Mouse (Mus musculus): ENCODE results near the gene Supt5.

DNA sequence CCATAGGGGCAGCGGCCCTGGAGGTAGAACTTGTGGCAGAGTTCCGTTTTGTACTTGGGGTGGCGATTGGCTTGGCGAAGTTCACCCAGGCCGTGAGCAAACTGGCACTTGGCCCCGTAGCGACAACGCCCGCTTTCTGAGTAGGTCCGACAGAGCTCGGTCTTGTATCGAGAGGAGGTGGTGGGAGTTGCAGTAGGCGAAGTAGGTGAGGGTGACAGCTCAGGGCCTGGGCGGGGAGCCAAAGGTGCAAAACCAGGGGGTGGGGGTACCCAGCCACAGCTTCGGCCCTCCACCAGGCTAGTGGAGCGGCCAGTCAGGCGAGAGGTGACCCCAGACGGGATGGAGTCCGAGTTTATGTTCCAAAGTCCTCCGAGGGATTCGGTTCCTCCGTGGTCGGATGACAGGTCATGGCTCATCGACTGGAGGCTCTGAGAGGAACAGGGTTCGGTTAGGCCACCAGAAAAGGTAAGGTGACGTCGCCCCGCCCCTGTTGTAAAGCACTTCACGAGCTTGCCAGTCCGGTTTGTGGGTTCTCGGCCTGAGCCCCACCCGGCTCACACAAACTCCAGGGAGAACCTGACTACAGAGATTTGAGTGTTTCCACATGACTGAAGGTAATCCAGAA, 39.6 kb upstream of the Supt5 start:
- TF ChIP-seq CTCF (IDR thresholded peaks at IDR 0.05; ENCODE audit: low read depth) (0 out of 2 replicates have a peak, but pooled peaks have one; percentile 0), EP300 (optimal IDR thresholded peaks at IDR 0.05) (no peak)

Measured in stomach, postnatal 0 days (tissue).